Comparison of ENCODE assay signal across 8 mouse cellular contexts in the genomic region with DNA sequence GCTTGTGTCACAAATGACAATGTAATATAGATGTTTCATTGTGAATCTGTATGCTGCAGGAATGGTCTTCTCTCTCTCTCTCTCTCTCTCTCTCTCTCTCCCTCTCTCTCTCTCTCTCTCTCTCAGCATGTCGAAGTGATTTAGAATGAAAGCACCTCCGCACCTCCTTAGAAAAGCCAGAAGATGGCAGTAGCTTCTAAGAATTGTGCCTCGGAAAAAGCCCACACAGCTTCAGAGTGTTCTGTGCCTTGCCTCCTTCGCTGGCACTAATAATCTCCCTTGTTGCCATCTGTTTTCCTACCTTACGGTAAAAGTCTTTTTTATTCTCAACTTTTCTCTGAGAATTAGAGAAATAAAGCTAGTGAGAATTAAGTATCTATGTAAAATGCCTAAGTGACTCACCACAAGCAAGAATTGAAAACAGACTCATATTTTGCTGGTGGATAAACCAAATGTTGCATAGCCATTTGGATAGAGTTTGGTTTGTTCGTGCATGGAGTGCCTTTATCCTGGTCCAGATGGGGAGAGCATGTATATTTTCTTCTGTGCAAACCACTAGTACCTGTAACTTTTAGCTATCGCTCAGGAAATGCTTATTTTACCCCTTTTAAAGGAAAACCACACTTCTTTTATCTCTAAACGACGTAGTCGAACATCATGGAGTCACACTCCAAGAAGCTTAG.
DNase-seq lines count a peak whose midpoint lies in the region; ATAC-seq and TF ChIP-seq lines count a peak whose summit lies in the region.
"Had no signal": no experiment of that assay in that cellular context is flagged by ENCODE, and none has a peak within 500 bp of the region (broad histone marks: within the 10 kb centered on the region; RNA-seq: fewer than 3 reads in every experiment).

No protein-coding gene starts in this region.

- peak overlapping the region; percentile 84 for H3K27ac ChIP-seq in forebrain, embryonic 15.5 days (replicated peaks)
- H3K27ac ChIP-seq in midbrain, postnatal 0 days (ENCODE audit: low read depth, low read length), result no peak overlapping the region
- H3K27ac ChIP-seq: limb, embryonic 15.5 days had no signal

- H3K4me3 ChIP-seq in forebrain, embryonic 15.5 days, result no peak overlapping the region
- no peak overlapping the region for H3K4me3 ChIP-seq in midbrain, postnatal 0 days (ENCODE audit: low read depth, low read length)
- H3K4me3 ChIP-seq: limb, embryonic 15.5 days had no signal

- no peaks in the 10 kb centered on the region for H3K9me3 ChIP-seq in forebrain, embryonic 15.5 days
- no peaks in the 10 kb centered on the region for H3K9me3 ChIP-seq in midbrain, postnatal 0 days (ENCODE audit: low read length)
- H3K9me3 ChIP-seq: limb, embryonic 15.5 days had no signal

- DNase-seq in layer of hippocampus, adult 9-11 months, result peak; percentile 51
- DNase-seq in layer of hippocampus, adult 8-10 months (ENCODE audit: low spot score in 2 of 2), result no peak
- DNase-seq in brain, adult 2 months (ENCODE audit: low read depth, low spot score), result peak; percentile 91
- peak; percentile 89 for DNase-seq in midbrain, postnatal 0 days (ENCODE audit: low spot score)
- DNase-seq in spleen, adult 12 weeks (ENCODE audit: low spot score), result no peak
- no peak for DNase-seq in B cell, adult 2 months

- H3K9ac ChIP-seq in forebrain, embryonic 15.5 days (replicated peaks), result no peak overlapping the region
- H3K9ac ChIP-seq in midbrain, postnatal 0 days (replicated peaks; ENCODE audit: low read length, poor library complexity, severe bottlenecking), result no peak overlapping the region
- H3K9ac ChIP-seq: limb, embryonic 15.5 days had no signal

- ATAC-seq in forebrain, embryonic 15.5 days (replicated peaks), result peak; percentile 92
- ATAC-seq in midbrain, postnatal 0 days (ENCODE audit: low FRiP score), result peak; percentile 88

- 30% methylated on average over 10 of the region's 10 CpGs for WGBS in forebrain, embryonic 15.5 days
- WGBS in midbrain, postnatal 0 days, result 45% methylated on average over 10 of the region's 10 CpGs

- peak; percentile 86 for TF ChIP-seq CTCF in midbrain, postnatal 0 days (IDR thresholded peaks at IDR 0.05)

- H3K4me2 ChIP-seq in forebrain, embryonic 15.5 days (replicated peaks), result no peak overlapping the region
- H3K4me2 ChIP-seq in midbrain, postnatal 0 days (ENCODE audit: low read depth, low read length, poor library complexity, severe bottlenecking), result no peak overlapping the region
- H3K4me2 ChIP-seq: limb, embryonic 15.5 days had no signal

- H3K27me3 ChIP-seq in forebrain, embryonic 15.5 days, result no peaks in the 10 kb centered on the region
- H3K27me3 ChIP-seq in midbrain, postnatal 0 days (ENCODE audit: insufficient read depth, low read length), result no peaks in the 10 kb centered on the region
- H3K27me3 ChIP-seq: limb, embryonic 15.5 days had no signal

- H3K4me1 ChIP-seq in forebrain, embryonic 15.5 days, result no peaks in the 10 kb centered on the region
- no peaks in the 10 kb centered on the region for H3K4me1 ChIP-seq in midbrain, postnatal 0 days (ENCODE audit: insufficient read depth, low read length)
- H3K4me1 ChIP-seq: limb, embryonic 15.5 days had no signal

- no peaks in the 10 kb centered on the region for H3K36me3 ChIP-seq in forebrain, embryonic 15.5 days
- H3K36me3 ChIP-seq in midbrain, postnatal 0 days (ENCODE audit: insufficient read depth, low read length), result no peaks in the 10 kb centered on the region
- H3K36me3 ChIP-seq: limb, embryonic 15.5 days had no signal

Comparison
In these comparisons a context has a peak if more than half of its experiments do, and no peak if none do; other contexts are left out.
1. DNase-seq: peak in layer of hippocampus, adult 9-11 months (single experiment), brain, adult 2 months (single experiment) and midbrain, postnatal 0 days (single experiment); none in layer of hippocampus, adult 8-10 months (0 of 2), spleen, adult 12 weeks (single experiment) and B cell, adult 2 months (0 of 2).